Mouse (Mus musculus): ENCODE data around the gene Fbxl12.
A peak's percentile ranks its signal among the peaks of the same experiment; 100 is the strongest.
"Not testable (repeated sequence)": the region's sequence is repeated elsewhere in the genome, so short reads cannot be mapped to it uniquely, and the experiment has no call there.

Fbxl12 gene

GRCm38 (mm10) chr9:20651602-20652259 lies 7.2 kb upstream of the Fbxl12 start, which contains the start of gene Pin1:
Gene Pin1 (plus strand): TSS chr9:20652095.
- DNase-seq, result peak; percentile 96 to 99

- DNase-seq, result no peak
These were observed 554 bp upstream of the Fbxl12 start for GRCm38 (mm10) chr9:20645121-20645520.

- DNase-seq, result no peak
These were observed 786 bp downstream of the Fbxl12 start for GRCm38 (mm10) chr9:20643781-20644180.

DNA sequence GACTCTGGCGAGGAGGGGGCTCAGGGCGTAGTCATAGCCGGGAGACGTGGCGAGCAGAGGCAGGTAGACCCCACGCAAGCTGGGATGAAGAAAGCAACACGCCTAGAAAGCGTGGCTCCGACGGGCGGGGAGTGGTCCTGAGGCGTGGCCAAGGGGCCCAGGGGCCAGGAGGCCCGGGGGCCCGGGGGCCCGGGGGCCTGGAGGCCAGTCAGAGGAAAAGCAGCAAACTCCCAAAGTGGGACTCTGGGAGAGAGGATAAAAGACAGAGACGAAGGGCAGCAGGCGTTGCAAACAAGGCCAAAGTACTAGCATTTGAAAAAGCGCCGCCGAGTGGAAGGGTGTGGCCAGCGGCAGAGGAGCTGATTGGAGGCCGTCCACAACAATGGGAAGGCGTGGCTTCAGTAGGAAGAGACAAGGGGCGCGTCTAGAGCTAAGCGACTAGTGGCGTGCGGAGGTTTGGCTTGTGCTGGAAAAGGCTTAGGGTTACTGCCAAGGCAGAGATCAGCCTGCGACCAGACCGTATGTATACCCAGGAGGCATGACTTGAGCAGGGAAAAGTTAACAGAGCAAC lies 1.6 kb downstream of the Fbxl12 start:
- peak; percentile 45 to 69 for DNase-seq

DNA sequence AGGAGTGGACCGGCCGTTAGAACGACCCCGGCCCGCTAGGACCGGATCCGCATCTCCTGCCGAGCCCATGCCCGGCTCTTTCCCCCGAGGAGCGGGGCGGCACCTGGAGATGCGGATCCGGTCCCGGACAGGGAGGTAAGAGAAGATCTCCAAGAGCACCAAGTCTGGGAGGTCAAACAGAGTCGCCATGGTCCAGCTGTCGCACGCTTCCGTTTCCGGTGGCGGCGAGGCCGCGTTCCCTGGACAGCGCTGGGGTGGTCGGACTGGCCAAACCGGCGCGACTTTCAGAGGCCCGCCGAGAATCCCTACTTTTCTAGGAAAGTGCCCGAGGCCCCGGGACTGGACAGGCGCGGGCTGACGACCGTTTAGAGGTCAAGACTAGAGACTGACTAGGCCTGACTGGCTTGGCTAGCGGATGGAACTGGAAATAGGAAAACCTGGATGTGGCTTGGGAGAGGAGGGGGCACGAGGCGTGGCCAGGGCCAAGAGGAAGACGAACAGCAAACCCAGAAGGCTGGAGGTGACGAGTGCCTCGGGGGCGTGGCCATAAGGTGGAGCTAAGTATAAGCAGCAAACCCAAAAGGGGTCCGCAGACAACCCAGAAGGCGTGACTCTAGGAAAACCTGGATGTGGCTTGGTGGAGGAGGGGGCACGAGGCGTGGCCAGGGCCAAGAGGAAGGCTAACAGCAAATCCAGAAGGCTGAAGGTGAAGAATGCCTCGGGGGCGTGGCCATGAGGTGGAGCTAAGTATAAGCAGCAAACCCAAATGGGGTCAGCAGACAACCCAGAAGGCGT lies 2.3 kb downstream of the Fbxl12 start, which contains the start of gene Ubl5:
Gene Ubl5 (plus strand): TSS at position 778 of the 795 bp plus-strand sequence.
- DNase-seq, result peak in 1 of 2 experiments; percentile 41

- DNase-seq, result no peak
These were observed 3.1 kb downstream of the Fbxl12 start for GRCm38 (mm10) chr9:20641501-20641900.

DNA sequence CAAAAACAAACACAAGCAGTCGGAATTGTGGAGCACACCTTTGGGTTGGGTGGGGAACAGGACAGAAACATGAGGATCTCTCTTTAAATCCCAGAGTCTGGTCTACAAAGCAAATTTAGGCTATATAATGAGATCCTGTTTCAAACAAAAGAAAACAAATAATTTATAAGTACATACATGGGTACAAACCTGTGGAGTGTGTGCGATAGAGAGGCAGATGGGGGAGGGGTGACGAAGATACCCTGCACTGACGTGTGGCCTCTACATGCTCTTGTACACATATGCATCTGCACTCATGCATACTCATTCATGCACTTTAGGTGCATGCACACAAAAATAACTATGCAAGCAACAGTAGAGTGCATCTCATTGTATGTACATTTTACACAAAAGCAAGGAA lies 5.1 kb downstream of the Fbxl12 start:
- DNase-seq, result no peak

GRCm38 (mm10) chr9:20638552-20638951 lies 6.0 kb downstream of the Fbxl12 start:
- DNase-seq, result no peak

DNA sequence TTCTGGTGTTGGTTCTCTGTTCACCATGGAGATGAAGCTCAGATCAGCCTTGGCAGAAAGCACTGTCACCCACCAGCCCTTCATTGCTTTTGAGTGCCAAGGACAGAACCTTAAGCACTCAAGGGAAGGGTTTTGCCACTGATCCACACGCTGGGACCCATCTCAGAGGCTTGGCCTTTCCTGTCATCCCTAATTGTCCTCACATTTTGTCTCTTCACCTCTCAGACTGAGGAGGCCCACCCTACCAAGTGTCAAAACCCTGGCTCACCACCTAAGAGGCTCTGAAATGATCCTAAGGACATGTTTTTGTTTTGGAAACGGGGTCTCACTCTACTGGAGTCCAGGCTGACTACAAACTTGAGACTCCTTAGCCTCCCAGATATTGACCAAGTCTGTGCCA lies 7.8 kb downstream of the Fbxl12 start:
- no peak for DNase-seq

DNA sequence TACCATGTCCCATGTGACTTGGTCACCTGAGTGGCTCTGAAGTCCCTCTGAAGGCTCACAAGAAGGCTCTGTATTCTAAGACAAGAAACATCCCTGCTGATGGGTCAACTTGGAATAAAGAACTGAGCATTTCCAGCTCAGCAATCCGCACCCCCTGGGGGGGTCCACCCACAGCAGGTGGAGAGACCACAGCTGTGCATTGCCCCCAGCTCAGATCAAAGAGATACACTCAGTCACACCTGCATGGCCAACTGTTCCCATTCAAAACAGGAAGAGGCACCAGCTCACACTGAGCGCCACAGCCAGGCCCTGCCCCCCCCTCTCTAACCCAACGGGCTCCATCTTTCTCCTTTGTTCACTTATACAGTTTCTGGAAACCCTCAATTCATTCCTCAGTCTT lies 8.3 kb downstream of the Fbxl12 start:
- DNase-seq, result no peak

- not testable (repeated sequence) for DNase-seq
These were observed 8.9 kb downstream of the Fbxl12 start for GRCm38 (mm10) chr9:20635676-20636075.

- no peak for DNase-seq
These were observed 13.2 kb downstream of the Fbxl12 start for GRCm38 (mm10) chr9:20631332-20631731.

- no peak for DNase-seq
These were observed 27.9 kb downstream of the Fbxl12 start for GRCm38 (mm10) chr9:20616685-20617084.

DNA sequence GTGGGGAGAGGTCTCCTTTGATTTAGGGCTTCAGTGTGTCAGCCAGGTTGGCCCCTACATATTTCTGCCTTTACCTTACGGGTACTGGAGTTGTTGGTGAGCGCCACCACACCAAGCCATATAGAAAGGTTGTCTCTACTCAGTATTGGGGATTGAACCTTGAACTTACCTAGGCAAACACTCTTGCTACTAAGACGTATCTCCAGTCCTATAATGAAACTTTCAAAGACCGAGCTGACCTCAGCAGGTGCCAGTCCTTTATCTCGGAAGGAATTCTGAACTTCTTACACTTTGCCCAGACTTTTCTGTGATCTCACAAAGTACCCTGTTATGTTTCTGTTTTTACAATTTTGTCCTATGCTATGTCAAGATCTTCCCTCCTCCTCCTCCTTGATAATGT lies 32.6 kb downstream of the Fbxl12 start:
- no peak for DNase-seq

DNA sequence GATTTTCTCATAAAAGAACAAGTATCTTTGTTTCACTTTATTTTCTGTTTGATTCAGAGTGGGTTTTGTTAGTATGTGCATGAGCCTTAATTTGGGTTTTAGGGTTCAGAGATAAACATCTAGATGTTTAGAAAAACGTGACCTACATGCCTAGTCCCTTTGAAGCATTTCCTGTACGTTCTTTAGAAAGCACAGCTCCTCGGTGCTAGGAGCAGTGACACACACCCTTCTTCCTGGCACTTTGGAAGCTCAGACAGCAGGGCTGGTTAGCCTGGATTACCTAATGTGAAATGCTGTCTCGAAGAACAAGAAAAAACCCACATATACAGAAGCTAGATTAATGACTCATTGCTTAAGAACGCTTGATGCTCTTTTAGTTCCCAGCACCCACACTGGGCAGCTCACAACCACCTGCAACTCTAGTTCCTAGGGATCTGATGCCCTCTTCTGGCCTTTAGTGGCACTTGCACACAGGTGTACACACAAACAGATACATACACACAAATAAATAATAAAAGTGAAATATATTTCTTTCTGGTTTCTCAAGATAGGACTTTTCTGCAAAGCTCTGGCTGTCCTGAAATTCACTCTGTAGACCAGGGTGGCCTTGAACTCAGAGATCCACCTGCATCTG lies 34.6 kb downstream of the Fbxl12 start:
- no peak for DNase-seq

DNA sequence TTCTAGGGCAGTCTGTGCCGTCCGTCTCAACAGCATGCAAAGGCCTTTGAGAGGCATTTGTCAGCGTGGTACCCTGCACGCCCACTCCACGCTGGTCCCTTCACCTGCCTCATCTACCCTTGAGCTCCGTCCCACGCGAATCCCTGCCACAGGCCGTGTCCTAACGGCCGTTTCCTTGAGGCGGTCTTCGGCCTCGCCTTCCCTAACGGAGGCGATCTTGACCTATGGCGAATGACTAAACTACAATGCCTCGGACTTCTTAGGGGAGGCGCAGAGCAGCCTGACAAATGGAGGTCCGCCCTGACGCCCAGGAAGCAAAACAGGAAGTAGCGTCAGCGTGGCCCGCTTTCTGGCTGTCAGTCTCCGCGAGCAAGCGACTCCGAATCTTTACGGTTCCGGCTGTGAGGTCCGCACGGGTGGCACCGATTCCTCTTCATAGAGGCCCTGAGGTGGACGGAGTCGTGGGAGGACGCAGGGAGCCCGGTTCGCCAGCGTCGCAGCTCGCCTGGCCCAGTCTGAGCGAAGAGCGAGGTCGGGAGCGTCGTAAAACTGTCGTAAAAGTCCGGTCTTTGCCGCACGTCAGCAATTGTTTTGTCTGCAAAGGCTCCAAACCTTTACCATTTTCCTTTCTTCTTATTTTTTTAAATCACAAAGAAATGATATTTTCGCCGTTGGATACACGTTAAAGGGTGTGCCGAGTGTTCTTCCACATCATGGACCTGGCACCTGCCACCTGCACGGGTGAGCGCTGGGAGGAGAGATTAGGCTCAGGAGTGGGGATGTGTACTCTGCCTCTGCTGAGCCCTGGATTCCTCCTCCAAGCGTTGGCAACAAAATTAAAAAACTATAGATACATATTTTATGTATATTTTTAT lies 37.2 kb downstream of the Fbxl12 start:
- peak; percentile 83 to 88 for DNase-seq

DNA sequence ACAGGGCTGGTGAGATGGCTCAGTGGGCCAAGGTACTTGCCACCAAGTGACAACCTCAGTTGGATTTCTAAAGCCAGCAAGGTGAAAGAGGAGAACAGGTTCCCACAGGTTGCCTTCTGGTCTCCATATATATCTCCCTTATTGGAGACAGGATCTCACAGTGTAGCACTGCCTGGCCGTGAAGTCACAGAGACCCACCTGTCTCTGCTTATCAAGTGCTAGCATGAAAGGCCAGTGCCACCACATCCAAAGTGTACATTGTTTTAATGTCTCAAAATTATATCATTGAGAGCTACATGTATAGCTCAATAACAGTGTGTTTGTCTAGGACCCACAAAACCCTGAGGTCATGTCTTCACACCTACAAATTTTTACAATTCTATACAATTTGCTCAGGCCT lies 38.3 kb downstream of the Fbxl12 start:
- DNase-seq, result no peak

DNA sequence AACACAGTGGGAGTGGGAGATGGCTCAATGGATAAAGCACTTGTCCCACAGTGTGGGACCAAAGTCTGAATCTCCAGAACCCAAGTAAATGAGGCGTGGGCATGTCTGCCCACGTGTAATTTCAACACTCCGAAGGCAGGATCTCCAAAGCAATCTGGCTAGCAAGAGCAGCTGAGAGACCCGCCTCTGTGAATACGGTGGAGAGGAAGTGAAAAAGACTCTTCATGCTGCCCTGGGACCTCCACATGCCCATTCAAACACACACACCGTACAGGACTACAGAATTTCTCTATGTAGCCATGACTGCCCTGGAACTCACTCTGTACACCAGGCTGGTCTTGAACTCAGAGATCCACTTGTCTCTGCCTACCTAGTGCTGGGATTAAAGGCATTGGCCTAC lies 43.3 kb downstream of the Fbxl12 start:
- DNase-seq, result no peak

DNA sequence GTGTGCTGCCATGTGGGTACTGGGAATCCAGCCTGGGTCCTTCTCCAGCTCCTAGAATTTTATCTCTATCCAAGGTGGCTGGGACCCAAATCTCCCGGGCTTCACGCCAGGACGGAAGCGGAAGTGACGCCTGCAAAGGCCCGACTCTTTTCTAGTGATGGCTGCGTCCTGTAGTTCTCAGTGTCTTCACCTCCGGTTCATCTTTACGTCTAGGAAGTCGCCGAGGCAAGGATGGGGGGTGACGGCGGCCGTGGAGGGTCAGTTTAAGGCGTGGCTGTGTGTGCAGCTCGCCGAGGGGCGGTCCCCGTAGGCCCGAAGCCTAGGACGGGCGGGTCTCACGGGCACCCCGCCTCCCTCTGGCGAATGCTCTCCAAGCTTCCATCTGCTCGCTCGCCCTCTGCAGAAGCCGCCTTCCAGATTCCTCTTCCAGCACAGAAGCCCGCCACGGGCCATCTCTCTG lies 63.4 kb downstream of the Fbxl12 start, which contains the start of gene Zfp846:
Gene Zfp846 (plus strand): TSS at position 117 of the 460 bp plus-strand sequence.
- DNase-seq, result peak; percentile 99 to 100

DNA sequence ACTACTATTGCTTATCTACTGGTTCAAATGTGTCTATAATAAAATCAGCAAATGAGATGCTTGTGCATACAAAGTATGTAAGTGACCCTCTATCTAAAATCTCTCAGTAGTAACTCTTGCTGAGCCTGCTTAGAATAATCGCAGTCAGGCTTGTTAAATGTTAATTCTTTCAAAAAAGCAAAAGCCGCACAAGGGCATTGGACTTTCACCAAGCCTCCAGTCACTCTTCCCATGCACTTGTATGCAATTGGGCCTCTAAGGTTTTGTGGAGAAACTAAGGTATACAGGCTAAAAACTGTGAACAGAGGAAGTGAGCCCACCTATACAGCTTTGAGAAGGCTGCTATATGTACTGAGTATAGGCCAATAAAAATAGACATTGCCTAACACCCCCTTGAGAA lies 68.0 kb downstream of the Fbxl12 start:
- no peak for DNase-seq

- DNase-seq, result no peak
These were observed 73.5 kb downstream of the Fbxl12 start for GRCm38 (mm10) chr9:20571060-20571459.

Data from cerebellum, adult 18-20 months (tissue).